Mouse (Mus musculus): ENCODE results near the gene Pla2g4b. TPM values are rescaled to one million over a fixed set of nuclear protein-coding genes. Genes with fewer than 3 reads are reported as not detected.
A peak's percentile ranks its signal among the peaks of the same experiment; 100 is the strongest.

The Pla2g4b gene
- polyA plus RNA-seq, 1 experiment from 2014 or later: 3.8 TPM

- no peaks in the 10 kb centered on the region for H3K27me3 ChIP-seq
- no peak overlapping the region for H3K4me2 ChIP-seq
- no peak overlapping the region for H3K27ac ChIP-seq (replicated peaks)
- no peak for ATAC-seq (ENCODE audit: low read depth)
- H3K9ac ChIP-seq: no peak overlapping the region
- WGBS: 67% methylated on average over 6 of the region's 6 CpGs
- H3K36me3 ChIP-seq: no peaks in the 10 kb centered on the region
- no peaks in the 10 kb centered on the region for H3K4me1 ChIP-seq (replicated peaks)
- no peak overlapping the region for H3K4me3 ChIP-seq
- H3K9me3 ChIP-seq: no peaks in the 10 kb centered on the region
These were observed 18.2 kb downstream of the Pla2g4b start for GRCm38 (mm10) chr2:120051405-120051804.

GRCm38 (mm10) chr2:120054771-120055552, 21.7 kb downstream of the Pla2g4b start:
- WGBS: 91% methylated on average over 12 of the region's 12 CpGs
- no peaks in the 10 kb centered on the region for H3K27me3 ChIP-seq
- H3K9me3 ChIP-seq: no peaks in the 10 kb centered on the region
- H3K4me3 ChIP-seq: no peak overlapping the region
- no peak for ATAC-seq (ENCODE audit: low read depth)
- H3K36me3 ChIP-seq: no peaks in the 10 kb centered on the region
- H3K27ac ChIP-seq (replicated peaks): no peak overlapping the region
- no peak overlapping the region for H3K4me2 ChIP-seq
- no peak overlapping the region for H3K9ac ChIP-seq
- no peaks in the 10 kb centered on the region for H3K4me1 ChIP-seq (replicated peaks)

GRCm38 (mm10) chr2:120055923-120056322, 22.7 kb downstream of the Pla2g4b start:
- Histone ChIP-seq H3K4me1 (replicated peaks) (no peaks in the 10 kb centered on the region), H3K27me3 (no peaks in the 10 kb centered on the region), H3K4me3 (no peak overlapping the region), H3K36me3 (no peaks in the 10 kb centered on the region), H3K9ac (no peak overlapping the region), H3K9me3 (no peaks in the 10 kb centered on the region), H3K27ac (replicated peaks) (no peak overlapping the region), H3K4me2 (no peak overlapping the region)
- no peak for ATAC-seq (ENCODE audit: low read depth)
- 91% methylated on average over 10 of the region's 10 CpGs for WGBS

GRCm38 (mm10) chr2:120058818-120059217, 25.6 kb downstream of the Pla2g4b start:
- no peak for ATAC-seq (ENCODE audit: low read depth)

GRCm38 (mm10) chr2:120059466-120059865, 26.2 kb downstream of the Pla2g4b start:
- H3K27me3 ChIP-seq: no peaks in the 10 kb centered on the region
- no peaks in the 10 kb centered on the region for H3K36me3 ChIP-seq
- ATAC-seq (ENCODE audit: low read depth): no peak
- H3K9ac ChIP-seq: no peak overlapping the region
- H3K27ac ChIP-seq (replicated peaks): no peak overlapping the region
- 84% methylated on average over 3 of the region's 3 CpGs for WGBS
- no peak overlapping the region for H3K4me2 ChIP-seq
- no peak overlapping the region for H3K4me3 ChIP-seq
- H3K4me1 ChIP-seq (replicated peaks): no peaks in the 10 kb centered on the region
- no peaks in the 10 kb centered on the region for H3K9me3 ChIP-seq

More at GRCm38 (mm10) chr2:120058818-120059217, 25.6 kb downstream of the Pla2g4b start:
- no peaks in the 10 kb centered on the region for H3K27me3 ChIP-seq
- 82% methylated on average over 4 of the region's 4 CpGs for WGBS
- H3K4me2 ChIP-seq: no peak overlapping the region
- H3K9me3 ChIP-seq: no peaks in the 10 kb centered on the region
- no peak overlapping the region for H3K27ac ChIP-seq (replicated peaks)
- no peaks in the 10 kb centered on the region for H3K4me1 ChIP-seq (replicated peaks)
- no peak overlapping the region for H3K9ac ChIP-seq
- H3K36me3 ChIP-seq: no peaks in the 10 kb centered on the region
- H3K4me3 ChIP-seq: no peak overlapping the region

- H3K27me3 ChIP-seq: no peaks in the 10 kb centered on the region
- H3K9me3 ChIP-seq: no peaks in the 10 kb centered on the region
- no peak overlapping the region for H3K9ac ChIP-seq
- H3K27ac ChIP-seq (replicated peaks): no peak overlapping the region
- WGBS: 68% methylated on average over 6 of the region's 6 CpGs
- no peaks in the 10 kb centered on the region for H3K4me1 ChIP-seq (replicated peaks)
- no peak overlapping the region for H3K4me3 ChIP-seq
- H3K36me3 ChIP-seq: no peaks in the 10 kb centered on the region
- no peak overlapping the region for H3K4me2 ChIP-seq
- no peak for ATAC-seq (ENCODE audit: low read depth)
These were observed 27.0 kb downstream of the Pla2g4b start for GRCm38 (mm10) chr2:120060190-120060589.

- Histone ChIP-seq H3K27ac (replicated peaks) (no peak overlapping the region), H3K4me3 (no peak overlapping the region), H3K4me2 (no peak overlapping the region), H3K9ac (no peak overlapping the region), H3K36me3 (no peaks in the 10 kb centered on the region), H3K9me3 (no peaks in the 10 kb centered on the region), H3K4me1 (replicated peaks) (no peaks in the 10 kb centered on the region), H3K27me3 (no peaks in the 10 kb centered on the region)
- WGBS: 74% methylated on average over 9 of the region's 9 CpGs
- ATAC-seq (ENCODE audit: low read depth): no peak
These were observed 27.4 kb downstream of the Pla2g4b start for GRCm38 (mm10) chr2:120060651-120061050.

GRCm38 (mm10) chr2:120062248-120062647, 29.0 kb downstream of the Pla2g4b start:
- no peaks in the 10 kb centered on the region for H3K27me3 ChIP-seq
- no peaks in the 10 kb centered on the region for H3K36me3 ChIP-seq
- no peak for ATAC-seq (ENCODE audit: low read depth)
- WGBS: 89% methylated on average over 8 of the region's 8 CpGs
- H3K9me3 ChIP-seq: no peaks in the 10 kb centered on the region
- no peaks in the 10 kb centered on the region for H3K4me1 ChIP-seq (replicated peaks)
- no peak overlapping the region for H3K4me3 ChIP-seq
- H3K4me2 ChIP-seq: no peak overlapping the region
- no peak overlapping the region for H3K27ac ChIP-seq (replicated peaks)
- H3K9ac ChIP-seq: no peak overlapping the region

- WGBS: 85% methylated on average over 6 of the region's 6 CpGs
These were observed 31.4 kb downstream of the Pla2g4b start for GRCm38 (mm10) chr2:120064639-120065038.

GRCm38 (mm10) chr2:120065243-120065642, 32.0 kb downstream of the Pla2g4b start:
- no peak for ATAC-seq (ENCODE audit: low read depth)
- no peak overlapping the region for H3K27ac ChIP-seq (replicated peaks)
- H3K27me3 ChIP-seq: no peaks in the 10 kb centered on the region
- 88% methylated on average over 10 of the region's 10 CpGs for WGBS
- no peaks in the 10 kb centered on the region for H3K36me3 ChIP-seq
- no peak overlapping the region for H3K4me3 ChIP-seq
- H3K4me2 ChIP-seq: no peak overlapping the region
- H3K9ac ChIP-seq: no peak overlapping the region
- H3K9me3 ChIP-seq: no peaks in the 10 kb centered on the region
- H3K4me1 ChIP-seq (replicated peaks): 0 out of 2 replicates have a peak, but pooled peaks cover 5% of the 10 kb centered on the region

More at GRCm38 (mm10) chr2:120064639-120065038, 31.4 kb downstream of the Pla2g4b start:
- H3K9ac ChIP-seq: no peak overlapping the region
- no peaks in the 10 kb centered on the region for H3K36me3 ChIP-seq
- no peak overlapping the region for H3K4me2 ChIP-seq
- no peaks in the 10 kb centered on the region for H3K27me3 ChIP-seq
- no peak overlapping the region for H3K4me3 ChIP-seq
- no peaks in the 10 kb centered on the region for H3K9me3 ChIP-seq
- H3K27ac ChIP-seq (replicated peaks): no peak overlapping the region
- H3K4me1 ChIP-seq (replicated peaks): 0 out of 2 replicates have a peak, but pooled peaks cover 5% of the 10 kb centered on the region
- no peak for ATAC-seq (ENCODE audit: low read depth)

GRCm38 (mm10) chr2:120066224-120066623, 33.0 kb downstream of the Pla2g4b start:
- no peak overlapping the region for H3K4me3 ChIP-seq
- no peak overlapping the region for H3K9ac ChIP-seq
- WGBS: 87% methylated on average over 3 of the region's 3 CpGs
- no peak for ATAC-seq (ENCODE audit: low read depth)
- H3K27ac ChIP-seq (replicated peaks): no peak overlapping the region
- 0 out of 2 replicates have a peak, but pooled peaks cover 5% of the 10 kb centered on the region for H3K4me1 ChIP-seq (replicated peaks)
- H3K36me3 ChIP-seq: no peaks in the 10 kb centered on the region
- no peaks in the 10 kb centered on the region for H3K27me3 ChIP-seq
- H3K4me2 ChIP-seq: no peak overlapping the region
- H3K9me3 ChIP-seq: no peaks in the 10 kb centered on the region

GRCm38 (mm10) chr2:120068555-120069465, 35.6 kb downstream of the Pla2g4b start:
- Histone ChIP-seq H3K36me3 (no peaks in the 10 kb centered on the region), H3K27me3 (no peaks in the 10 kb centered on the region), H3K4me1 (replicated peaks) (0 out of 2 replicates have a peak, but pooled peaks cover 5% of the 10 kb centered on the region), H3K9me3 (no peaks in the 10 kb centered on the region), H3K9ac (no peak overlapping the region), H3K4me2 (no peak overlapping the region), H3K4me3 (no peak overlapping the region), H3K27ac (replicated peaks) (no peak overlapping the region)
- ATAC-seq (ENCODE audit: low read depth): peak; percentile 59; the same call in 1 of the 2 replicates
- 43% methylated on average over 16 of the region's 16 CpGs for WGBS
